Mouse (Mus musculus): ENCODE results near the gene Wiz.

- no peak for TF ChIP-seq CTCF (IDR thresholded peaks at IDR 0.05; ENCODE audit: borderline replicate concordance, insufficient read depth, low read depth, low read length)
- TF ChIP-seq POLR2A (IDR thresholded peaks at IDR 0.05; ENCODE audit: borderline replicate concordance, insufficient read depth, low read length) = no peak
Measured at GRCm38 (mm10) chr17:32358192-32358942, 30.9 kb downstream of the Wiz start.
